Mouse (Mus musculus) large intestine, adult 2 months (tissue): Measurements from ENCODE around the gene Rnf19b. TPM values are rescaled to one million over a fixed set of nuclear protein-coding genes. Genes with fewer than 3 reads are reported as not detected.
A peak's percentile ranks its signal among the peaks of the same experiment; 100 is the strongest.

ENCODE experiments used
- DNase-seq: peaks from one replicate; pipeline ENCODE4 v3.0.0-alpha.2; 2012; ENCODE audit warnings: low read depth, low spot score
- WGBS: fragments of 180-500 bp; shearing (Covaris S2); methylation state at CpG from one replicate; pipeline ENCODE4 v1.1.7; 2018; 5-methylcytosine and 5-hydroxymethylcytosine counted together
- polyA plus RNA-seq: library from polyadenylated mRNA; depleted of rRNA; stranded (reverse); fragments of >200 nt; gene quantifications from 2 replicates; pipeline ENCODE4 v1.2.3, GENCODE M21; 2012

The Rnf19b gene
- polyA plus RNA-seq, 1 experiment: 66.8 TPM

DNA sequence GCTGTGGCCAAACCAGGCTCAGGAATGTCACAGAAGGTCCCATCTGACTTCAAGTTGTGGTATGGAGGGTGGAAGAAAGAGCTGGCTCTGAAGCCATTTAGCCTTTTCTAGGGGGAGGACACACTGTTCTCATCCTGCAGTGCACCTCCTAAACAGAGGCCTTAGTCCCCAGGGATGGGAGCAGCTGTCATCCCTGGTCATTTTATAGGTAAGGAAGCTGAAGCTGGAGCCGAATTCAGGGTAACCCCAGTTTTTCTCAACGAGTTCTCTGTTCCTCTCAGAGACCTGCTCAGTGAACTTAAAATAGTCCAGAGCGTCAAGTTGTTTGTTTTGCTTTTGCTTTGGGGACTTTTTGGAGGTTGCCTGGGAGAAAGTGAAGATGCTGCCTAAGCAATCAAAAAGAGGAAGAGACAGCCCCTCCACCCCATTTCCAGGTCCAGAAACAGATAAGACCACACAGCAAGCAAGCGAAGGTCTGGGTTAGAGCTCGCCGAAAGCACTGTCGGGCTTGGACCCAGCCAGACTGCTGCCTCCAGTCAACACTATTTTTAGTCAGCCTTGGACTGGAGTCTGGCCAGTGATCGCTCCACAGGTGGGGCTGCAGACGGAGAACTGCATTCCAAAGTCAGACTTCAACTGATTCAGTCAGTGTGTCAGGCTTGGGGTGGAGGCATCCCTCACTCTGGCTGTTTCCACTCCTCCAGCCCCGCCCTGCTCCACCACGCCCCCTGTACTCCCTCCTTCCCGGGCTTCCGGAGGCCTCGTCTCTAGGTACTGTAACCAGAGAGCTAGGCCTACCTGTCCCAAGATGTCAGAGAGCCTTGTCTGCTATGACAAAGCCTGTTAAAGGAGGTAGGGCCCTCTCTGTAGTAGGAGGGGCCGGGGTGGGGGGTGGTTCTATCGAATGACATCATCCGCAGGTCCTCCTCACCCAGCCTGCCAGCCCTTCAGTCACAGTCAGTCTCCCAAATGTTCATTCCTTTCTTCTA lies 24.8 kb upstream of the Rnf19b start:
- WGBS: 11% methylated on average over 17 of the region's 17 CpGs
- DNase-seq: no peak

DNA sequence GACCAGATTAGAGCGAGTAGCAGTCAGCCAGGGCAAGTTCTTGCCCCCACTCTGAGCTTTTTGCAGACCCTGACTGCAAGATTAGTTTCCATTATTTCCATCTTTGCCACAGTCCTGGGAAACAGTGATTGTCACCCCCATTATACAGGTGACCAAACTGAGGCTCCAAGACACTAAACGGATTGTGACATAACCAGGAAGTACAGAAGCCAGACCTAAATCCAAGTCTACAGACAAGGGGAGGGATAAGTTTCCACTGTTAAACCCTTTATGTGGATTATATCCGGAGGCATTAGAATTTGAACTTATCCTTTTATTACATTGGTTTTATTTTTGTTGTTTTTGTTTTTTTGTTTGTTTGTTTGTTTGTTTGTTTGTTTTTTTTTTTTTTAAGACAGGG lies 23.8 kb upstream of the Rnf19b start:
- no peak for DNase-seq
- 95% methylated on average over 3 of the region's 3 CpGs for WGBS

DNA sequence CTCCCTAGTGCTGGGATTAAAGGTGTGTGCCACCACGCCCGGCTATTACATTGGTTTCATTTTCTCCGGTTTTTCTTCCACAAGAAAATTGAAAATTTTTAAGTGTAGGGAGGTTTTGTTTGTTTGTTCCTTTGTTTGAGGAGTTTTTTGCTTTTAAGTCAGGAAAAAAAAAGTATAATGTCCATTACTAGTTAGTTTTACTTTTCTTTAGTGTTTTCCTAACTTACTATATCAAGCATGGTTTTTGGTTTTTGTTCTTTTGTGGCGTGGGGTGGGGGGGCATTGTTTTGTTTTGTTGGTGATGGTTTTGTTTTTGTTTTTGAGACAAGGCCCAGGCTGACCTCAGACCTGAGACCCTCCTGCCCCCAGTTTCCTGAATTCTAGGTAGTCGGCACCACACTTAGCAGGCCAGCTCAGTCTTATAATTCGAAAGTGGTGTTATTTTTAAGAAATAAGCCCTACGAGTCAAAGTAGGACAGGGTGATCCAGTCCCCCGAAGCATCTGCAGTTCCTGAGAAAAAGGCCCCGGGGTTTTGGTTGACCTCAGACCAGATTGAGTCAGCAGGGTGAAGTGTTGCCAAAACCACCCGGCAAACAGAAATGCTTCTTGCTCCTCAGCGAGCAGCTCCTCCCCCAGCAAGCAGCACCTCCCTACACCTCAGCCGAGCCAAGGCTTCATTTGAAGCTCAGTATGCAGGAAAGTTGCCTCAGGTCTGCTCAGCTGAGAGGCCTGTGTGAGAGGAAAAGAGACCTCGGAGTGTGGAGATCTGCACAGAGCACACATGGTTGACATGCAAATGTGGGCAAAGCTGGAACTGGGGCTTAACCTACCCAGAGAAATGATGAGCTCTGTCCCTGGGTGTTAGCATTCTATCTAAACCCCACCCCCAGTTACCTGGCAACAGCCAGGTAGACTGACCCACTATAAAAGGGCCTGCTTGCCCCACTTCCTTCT lies 23.1 kb upstream of the Rnf19b start:
- no peak for DNase-seq
- 33% methylated on average over 13 of the region's 13 CpGs for WGBS

DNA sequence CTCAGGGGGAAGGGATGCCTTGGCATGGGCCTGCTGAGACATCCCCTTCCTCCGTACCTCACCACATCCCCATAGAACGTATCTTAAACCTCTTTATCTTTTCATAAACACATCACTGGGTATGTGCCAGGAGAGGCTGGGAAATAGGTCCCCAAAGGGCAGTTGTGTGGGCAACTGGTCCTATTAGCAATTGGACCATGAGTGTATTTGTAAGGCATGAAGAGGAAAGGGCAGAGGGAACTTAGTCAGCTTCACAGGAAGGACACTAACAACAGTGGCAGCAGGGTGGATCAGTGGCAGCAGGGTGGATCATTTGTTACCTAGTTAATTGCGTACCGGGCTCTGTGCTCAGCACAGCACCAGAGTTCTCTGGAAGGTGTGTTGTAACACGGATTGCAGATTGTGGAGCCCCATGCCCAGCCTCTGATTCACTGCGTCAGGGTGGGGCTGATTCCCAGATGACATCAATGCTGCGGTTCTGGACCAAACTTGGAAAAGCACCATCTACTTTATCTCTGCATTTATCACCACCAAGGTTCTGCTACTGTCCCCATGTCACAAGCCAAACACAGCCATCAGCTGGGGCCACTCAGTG lies 22.1 kb upstream of the Rnf19b start:
- DNase-seq: no peak
- 55% methylated on average over 7 of the region's 7 CpGs for whole genome bisulfite sequencing

DNA sequence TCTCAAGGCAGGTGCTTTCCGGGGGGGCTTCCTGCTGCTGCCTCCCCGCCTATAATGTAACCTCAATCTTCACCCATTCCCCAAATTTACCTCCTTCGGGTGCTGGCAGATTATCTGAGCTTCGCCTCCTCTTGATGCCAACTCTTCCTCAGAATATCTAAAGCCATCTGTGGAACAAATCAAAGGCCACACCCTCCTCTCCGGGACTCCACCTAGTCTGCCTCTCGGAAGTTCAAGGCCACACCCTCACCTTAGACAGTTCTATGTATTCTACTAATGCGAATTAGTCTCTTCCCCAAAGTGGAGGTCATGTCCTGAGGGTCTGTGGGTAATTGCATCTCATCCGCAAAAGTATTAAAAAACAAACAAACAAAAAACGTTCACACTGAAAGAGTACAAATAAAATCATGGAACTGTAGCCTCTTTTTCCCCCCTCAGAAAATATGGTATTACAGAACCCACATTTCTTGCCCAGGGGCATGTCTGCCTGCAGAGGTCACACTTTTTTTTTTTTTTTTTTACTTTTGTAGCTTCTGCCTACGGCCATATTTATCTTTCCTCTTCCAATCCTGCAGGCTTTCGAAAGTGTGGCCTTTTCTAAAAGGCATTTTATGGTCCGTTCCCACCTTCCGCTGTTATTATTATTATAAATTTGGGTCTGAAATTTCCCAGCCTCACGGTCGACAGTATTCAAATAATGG lies 10.2 kb upstream of the Rnf19b start:
- 17% methylated on average over 15 of the region's 15 CpGs for WGBS

DNA sequence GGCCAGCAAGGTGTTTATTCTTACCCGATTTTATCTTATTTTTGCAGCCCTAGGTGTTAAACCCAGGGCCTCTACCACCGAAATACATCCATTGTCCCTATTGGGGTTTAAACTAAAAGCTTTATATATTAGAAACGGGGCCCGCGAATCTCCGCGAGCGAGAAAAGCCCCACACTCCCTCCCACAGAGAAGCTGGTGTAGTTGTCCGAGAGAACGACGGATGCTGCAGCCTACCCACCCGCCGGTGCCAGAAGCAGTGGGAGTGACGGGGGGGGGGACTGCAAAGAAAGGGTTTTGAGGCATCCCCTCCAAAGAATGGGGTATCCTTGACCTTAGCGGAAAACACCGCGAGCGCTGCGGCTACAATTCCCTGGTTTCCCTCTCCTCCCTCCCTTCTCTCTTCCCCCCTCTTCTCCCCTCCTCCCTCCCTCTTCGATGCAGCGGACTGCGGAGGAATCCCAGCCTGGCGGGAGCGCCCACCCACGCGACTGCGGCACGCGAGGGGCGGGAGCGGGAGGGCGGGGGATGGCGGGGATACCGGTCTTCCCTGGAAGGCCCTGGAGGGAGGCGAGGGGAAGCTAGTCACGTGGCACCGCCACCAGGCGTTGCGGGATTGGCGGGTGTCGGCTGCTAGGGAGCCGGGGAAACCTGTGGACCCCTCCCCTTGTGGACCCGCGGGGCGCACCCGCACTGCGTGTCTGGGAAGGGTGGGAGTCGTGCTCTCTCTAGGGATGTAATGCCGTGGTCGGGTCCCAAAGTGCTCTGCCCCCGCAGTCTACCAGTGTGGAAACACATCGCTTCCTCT lies 9.4 kb upstream of the Rnf19b start:
- WGBS: under 1% methylated on average over 51 of the region's 52 CpGs

More for the DNA sequence above, 10.2 kb upstream of the Rnf19b start:
- no peak for DNase-seq

DNA sequence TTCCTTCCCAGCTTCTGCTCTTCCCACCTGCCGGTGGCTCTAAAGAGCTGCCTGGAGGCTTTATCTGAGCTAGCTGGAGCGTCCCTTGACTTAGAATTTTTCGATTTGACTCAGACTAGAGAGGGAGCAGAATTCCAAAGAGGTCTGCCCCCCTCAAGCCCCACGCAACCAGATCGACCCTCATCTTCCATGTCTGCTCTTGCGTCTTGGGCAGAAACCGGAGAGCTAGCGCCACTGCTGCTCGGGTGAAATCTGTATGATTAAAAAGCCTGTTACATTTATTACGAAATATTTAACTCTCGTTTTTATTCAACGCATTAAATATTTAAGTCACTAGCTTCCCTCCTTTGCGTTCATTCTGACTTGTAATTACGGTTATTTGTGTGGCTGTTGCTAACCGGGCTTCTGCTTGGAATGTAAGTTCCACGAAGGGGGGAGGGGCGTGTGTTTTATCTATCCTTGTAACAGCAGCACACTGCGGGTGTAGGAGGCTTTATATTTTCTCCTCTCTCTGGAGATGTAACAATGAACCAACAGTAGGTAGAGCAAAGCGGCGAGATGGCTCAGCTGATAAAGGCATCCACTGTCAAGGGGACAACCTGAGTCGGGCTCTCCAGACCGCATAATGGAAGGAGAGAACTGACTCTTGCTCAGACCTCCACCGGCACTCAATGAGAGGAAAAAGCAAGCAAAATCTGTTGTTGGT lies 8.6 kb upstream of the Rnf19b start:
- WGBS: 7% methylated on average over 23 of the region's 23 CpGs
- no peak for DNase-seq

More for the DNA sequence above, 9.4 kb upstream of the Rnf19b start:
- DNase-seq: no peak

DNA sequence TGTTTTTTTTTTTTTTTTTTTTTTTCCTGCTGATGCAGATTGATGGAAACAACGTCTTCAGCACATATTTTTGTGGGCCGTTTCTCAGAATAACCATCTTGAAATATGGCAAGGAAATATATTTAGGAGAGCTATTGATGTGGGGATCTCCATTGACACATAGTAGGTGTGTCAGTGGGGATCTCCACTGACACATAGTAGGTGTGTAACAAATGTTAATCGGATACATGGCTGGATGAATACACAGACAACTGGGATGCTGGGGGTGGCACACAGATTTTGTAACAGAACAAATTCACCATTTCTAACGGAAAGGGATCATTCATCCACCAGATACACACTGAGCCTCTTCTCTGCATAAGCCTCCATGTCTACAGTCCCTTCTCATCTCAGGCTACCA lies 7.7 kb upstream of the Rnf19b start:
- WGBS: 66% methylated on average over 4 of the region's 4 CpGs
- no peak for DNase-seq

DNA sequence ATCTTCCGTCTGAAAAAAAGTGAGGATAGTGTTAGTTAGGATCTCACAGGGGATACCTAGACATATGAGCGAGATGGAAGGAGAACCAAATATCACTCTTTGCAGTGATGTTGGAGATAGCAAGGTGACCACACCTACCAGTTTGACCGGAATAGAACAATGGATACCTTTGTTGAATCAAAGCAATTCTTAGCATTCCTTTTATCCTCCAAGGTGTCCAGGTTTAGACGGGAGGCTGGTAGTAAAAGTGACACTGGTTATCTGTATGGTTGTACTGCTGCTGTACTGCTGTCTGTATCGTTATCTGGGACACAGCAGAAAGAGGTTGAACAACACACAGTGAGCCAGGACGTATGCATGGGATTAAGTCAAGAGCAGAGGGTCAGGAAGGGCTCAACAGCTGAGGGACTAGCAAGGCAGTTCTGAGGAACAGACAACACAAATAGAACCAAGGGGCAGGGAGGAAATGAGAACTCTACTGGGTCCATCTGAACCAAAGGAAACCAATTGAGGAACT lies 7.1 kb upstream of the Rnf19b start:
- 41% methylated on average over 6 of the region's 6 CpGs for WGBS
- no peak for DNase-seq

DNA sequence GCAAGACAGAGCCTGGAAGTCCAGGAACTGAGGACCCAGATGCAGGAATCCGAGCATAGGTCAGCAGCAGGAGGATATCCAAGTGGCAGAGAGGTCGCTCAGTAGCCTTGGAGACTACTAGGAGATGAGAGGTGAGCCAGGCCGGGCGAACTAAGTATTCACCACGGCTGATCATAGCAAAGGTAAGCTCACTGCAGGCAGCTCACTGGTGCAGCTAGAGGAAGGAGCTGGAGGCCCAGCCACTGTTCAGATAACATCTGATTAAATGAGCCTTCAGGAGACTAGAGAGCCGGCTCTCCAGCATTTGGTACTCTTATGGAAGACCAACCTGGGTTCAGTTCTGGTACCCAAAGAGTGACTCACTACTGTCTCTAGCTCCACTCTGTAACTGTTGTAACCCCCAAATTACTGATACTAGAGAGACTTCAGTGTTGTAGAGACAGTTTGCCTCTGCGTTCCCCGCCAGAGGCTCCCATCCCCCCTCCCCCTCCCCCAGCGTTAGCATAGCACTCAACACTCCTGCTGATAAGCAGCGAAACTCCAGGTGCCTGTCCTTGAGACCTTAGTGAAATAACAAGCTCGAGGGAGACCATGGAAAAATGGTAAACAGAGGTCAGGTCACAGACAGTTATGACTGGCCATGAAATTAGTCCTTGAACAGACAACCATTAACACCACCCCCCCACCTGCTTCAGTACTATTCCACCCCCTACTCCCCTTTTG lies 6.4 kb upstream of the Rnf19b start:
- no peak for DNase-seq
- WGBS: 50% methylated on average over 11 of the region's 11 CpGs

DNA sequence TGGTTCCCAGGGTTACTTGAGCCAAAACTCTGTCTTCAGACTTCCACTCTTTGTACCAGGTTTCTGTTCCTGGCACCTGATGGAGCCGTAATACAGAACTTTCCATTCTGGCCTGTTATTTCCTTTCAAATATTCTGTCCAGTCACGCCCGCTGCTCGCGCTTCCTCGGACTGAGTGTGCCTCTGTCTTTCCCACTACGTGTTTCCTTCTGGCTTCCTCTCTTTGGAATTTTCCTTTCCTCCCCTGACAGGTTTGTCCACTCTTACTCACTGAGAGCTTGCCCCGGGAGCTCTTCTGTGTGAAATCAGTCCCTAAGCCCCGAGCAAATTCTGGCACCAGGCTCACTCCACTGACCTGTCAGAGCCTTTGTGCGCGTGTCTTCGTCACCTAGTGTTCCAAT lies 3.3 kb upstream of the Rnf19b start:
- DNase-seq: no peak
- 73% methylated on average over 12 of the region's 12 CpGs for WGBS

DNA sequence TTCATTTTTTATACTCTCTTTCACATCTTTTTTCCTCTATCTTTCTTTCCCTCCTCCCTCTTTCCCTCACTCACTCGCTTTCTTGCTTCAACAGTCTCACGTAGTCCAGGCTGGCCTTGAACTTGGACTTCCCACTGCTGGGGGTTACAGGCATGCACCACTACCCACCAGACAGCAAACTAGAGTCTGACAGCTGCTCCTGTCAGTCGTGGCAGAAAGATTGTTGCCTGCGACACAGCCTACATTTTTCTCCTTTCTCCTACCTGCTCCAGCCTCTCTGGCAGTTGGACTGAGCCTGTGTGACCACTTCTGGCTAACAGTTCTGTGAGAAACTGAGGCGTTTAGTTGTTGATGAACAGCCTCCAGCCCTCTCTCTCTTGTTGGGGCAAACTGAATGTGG lies 2.5 kb upstream of the Rnf19b start:
- WGBS: 89% methylated on average over 5 of the region's 5 CpGs

DNA sequence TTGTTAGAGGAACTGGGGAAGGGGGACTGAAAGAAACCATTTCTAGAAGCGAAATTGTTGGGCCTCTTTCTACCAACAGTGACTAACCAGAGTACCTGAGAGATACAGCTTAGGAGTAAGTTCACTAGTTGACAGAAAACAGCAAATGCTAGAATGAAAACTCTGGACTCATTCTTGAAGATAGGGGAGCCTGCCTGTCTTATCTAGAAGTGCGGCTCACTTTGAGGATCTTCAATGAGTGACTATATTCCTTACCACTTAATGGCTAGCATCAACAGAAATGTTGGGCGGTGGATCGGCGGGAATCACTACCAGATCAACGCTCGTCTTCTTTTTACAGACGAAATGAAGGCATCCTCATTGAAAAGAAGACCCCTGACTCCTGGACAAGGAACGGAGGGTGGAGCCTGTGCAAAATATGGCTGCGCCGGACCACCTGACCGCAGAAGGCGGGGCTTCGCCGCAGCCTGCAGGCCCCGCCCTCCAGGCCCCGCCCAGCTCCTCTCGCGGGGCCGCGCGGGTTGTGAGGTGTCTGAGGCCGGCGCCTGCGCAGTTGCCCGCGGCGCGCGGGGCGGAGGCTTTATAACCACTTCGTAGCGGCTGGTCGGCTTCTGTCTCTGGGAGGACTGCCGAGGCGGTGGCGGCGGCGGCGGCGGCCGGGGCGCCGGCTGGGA lies 401 bp upstream of the Rnf19b start:
- WGBS: 4% methylated on average over 44 of the region's 44 CpGs
- peak; percentile 57 for DNase-seq

More for the DNA sequence above, 2.5 kb upstream of the Rnf19b start:
- no peak for DNase-seq

DNA sequence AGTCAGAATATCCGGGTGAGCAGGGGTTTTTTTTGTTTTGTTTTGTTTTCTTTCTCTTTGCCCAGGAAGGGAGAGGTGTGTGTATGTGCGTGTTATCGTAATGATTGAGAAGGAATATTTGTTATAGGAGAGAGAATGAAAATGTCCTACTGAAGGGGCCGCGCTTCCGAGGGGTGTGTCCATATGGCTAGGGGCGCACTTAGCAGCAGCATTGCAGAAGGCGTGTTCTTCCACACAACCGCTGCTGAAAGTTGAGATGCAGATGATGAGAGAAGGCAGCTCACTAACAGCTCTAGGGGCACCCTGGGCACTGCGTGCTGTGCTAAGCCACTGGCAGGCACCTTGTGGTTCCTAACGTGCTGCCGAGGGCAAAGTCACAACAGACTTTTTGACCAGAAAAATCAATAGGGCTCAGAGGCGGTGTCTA lies 1.1 kb downstream of the Rnf19b start:
- 2% methylated on average over 13 of the region's 13 CpGs for whole genome bisulfite sequencing
- DNase-seq: no peak

DNA sequence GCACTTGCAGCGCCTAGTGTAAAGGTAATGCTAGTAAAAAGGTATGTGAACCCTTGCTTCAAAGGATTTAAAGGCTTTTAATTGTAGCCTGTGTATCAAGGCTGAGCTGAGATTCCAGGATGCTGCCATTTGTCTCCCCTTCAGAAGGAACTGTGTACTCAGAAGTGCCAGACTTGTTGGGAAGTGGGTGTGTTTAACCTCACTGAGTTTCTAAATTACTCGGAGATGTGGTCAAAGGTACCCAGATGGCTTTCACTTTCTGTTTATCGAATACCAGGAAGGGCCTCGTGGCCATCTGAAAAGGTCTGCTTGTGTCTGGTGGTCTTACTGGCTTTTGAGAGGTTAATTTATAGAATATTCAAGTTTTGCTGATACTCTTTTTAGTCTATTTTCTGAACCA lies 1.9 kb downstream of the Rnf19b start:
- no peak for DNase-seq
- WGBS: 12% methylated on average over 4 of the region's 4 CpGs

DNA sequence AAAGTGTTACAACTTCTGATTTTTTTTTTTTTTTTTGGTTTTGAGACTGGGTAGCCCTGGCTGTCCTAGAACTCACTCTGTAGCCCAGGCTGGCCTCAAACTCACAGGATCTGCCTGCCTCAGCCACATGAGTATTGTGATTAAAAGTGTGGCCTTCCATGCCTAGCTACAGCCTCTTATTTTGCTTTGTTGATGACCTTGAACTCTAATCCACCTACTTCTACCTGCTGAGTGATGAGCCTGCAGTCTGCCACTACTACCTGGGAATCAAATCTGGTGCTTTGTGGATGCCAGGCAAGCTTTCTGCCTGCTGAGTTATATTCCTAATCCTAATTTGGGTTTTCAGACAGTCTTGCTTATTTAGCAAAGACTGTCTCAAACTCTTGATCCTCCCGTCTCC lies 3.4 kb downstream of the Rnf19b start:
- DNase-seq: no peak
- WGBS: 93% methylated on average over 1 of the region's 1 CpGs
